Mouse (Mus musculus): ENCODE data around the gene Vsx2.
A peak's percentile ranks its signal among the peaks of the same experiment; 100 is the strongest.
"Not testable (repeated sequence)": the region's sequence is repeated elsewhere in the genome, so short reads cannot be mapped to it uniquely, and the experiment has no call there.

Vsx2 gene

DNA sequence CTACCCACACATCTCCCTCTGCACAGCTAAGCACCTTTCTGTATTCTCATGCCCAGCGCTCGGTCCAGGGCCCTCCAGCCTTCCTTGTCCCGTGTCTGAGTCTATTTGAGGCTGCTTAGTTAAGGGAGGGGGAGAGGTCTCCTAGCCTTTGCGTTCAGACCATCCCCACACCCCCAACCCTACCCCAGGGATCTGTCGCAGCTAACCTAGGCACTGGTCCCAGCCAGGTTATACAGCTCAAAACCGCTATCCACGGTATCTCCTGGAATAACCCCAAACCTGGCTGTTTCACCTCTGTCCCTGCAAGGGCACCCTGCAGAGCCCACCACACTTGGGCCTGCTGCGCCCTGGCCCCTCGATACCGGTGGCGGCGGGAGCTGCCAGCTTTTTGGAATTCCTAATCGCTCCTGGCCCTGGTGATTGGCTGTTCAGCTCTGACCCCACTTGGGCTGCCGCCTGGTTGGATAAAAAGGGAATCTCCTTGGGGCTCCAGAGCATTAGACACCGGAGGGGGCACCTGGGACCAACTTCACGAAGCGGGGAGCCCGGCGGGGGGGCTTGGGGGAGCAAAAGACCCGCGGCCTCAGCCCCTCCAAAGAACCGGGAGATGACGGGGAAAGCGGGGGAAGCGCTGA, at the start of gene Vsx2:
Gene Vsx2 (plus strand): TSS at position 427 of the 635 bp plus-strand sequence.
- DNase-seq (ENCODE audit: low spot score in 2 of 2) = no peak

DNA sequence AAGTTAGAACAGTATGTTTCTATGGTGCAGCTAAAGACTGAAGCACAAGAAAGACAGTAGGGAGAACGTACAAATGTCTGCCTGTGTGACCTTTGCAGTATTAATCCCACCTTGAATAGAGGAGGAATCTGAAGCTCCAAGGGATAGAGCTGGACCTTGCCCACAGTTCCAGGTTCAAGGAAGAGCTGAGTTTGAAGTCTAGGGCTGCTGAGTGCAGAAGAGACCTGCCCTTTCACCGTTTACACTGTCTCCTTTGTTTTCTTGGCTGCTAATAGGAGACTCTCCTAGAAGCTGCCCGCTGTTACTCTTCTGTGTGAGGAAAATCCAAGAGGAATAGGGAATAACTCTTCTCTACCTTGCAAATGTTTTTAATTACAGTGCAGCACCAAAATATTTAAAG, 45.8 kb upstream of the Vsx2 start:
- no peak for DNase-seq (ENCODE audit: low spot score in 2 of 2)

GRCm38 (mm10) chr12:84524147-84525050, 45.2 kb upstream of the Vsx2 start:
- DNase-seq (ENCODE audit: low spot score in 2 of 2) = no peak

- no peak for DNase-seq (ENCODE audit: low spot score in 2 of 2)
Observed at GRCm38 (mm10) chr12:84525422-84525821, 44.1 kb upstream of the Vsx2 start.

DNA sequence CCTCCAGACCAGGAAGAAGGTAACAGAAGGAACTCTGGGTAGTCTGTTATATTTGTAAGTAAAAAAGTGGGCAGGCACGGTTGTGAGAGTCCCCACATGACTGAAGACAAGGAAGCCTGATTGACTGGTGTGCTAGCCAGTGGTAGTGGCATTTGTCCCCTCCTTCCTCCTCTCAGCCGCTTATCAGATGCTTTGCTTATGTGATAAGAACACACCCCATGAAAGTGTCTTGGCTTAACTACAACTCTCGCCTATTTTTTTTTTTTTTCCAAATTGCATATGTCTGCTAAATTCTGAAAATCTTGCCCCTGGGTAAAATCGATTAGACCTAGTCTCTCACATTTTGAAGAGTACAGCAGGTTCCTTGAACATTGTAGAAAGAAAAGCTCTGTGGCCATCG, 39.1 kb upstream of the Vsx2 start:
- no peak for DNase-seq (ENCODE audit: low spot score in 2 of 2)

DNA sequence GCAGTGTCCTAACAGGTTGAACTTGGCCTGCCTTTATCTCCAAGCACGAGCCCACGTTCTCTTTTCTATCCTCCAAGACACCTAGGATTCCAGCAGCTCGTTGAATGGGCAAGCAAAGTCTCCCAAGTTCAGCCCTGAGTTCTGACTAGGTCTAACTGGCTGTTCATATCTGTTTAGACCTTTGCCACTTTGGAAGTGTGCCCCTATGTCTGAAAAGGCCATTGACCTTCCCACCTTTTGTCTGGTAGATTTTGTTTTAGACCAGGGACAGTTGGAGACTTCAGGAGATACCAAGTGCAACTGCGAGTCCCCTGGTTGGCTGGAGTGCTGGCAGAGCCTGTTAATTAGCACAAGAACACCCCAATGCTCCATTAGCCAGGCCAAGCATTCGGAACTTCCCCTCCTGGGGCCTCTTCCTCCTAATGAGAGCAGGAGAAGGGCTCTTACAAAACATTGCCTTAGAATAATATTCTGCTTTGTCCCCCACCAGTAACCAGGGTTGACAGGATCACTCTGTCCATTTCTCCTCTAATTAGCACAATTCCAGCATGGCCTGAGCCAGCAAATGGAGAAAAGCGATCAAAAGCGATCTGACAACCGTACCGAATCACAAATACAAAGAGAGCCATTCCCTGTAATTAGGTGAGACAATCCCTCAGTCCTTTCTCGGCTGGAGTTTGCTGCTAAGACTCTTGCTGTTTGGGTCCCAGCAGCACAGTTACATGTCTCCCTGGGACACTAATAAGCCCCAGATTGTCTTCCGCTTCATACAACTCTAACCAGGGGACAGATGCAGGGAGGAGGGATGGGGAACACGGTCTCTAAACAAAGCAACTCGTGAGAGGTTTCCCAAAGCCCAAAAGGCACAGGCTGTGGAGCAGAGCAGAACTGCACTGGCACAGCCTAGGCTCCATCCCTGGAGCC, 37.4 kb upstream of the Vsx2 start:
- DNase-seq (ENCODE audit: low spot score in 2 of 2) = no peak

DNA sequence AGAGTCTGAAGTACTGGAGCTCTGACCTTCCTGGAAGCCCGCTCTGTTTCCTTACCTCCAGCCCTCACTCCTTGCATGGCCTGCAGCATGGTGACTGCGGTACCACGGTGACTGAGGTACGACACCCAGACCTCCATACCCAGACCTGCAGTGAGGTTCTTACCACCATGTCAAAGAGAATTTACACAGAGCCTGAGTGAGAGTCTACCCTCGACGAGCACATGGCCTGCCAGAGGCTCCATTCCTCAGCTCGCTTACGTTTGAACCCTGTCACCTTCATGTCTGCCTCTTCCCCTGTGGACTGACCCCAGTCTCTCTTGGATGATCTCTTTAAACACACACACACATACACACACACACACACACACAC, 36.7 kb upstream of the Vsx2 start:
- no peak for DNase-seq (ENCODE audit: low spot score in 2 of 2)

GRCm38 (mm10) chr12:84533706-84534486, 35.7 kb upstream of the Vsx2 start:
- DNase-seq (ENCODE audit: low spot score in 2 of 2) = no peak

DNA sequence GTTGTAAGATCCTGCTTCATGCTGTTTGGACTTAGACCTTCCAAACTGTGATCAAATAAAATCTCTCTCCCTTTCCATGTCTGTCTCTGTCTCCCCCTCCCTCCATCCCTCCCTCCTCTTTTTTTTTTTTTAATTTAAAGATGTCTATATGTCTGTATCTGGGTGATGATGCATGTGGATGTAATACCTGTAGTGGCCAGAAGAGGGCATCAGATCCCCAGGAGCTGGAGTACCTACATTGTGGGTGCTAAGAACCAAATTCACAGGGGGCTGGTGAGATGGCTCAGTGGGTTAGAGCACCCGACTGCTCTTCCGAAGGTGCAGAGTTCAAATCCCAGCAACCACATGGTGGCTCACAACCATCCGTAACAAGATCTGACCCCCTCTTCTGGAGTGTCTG, 30.0 kb upstream of the Vsx2 start:
- not testable (repeated sequence) for DNase-seq (ENCODE audit: low spot score in 2 of 2)

- no peak for DNase-seq (ENCODE audit: low spot score in 2 of 2)
Observed at GRCm38 (mm10) chr12:84541391-84541958, 28.1 kb upstream of the Vsx2 start.

- DNase-seq (ENCODE audit: low spot score in 2 of 2) = peak; percentile 47 to 85
Observed at GRCm38 (mm10) chr12:84546028-84546427, 23.5 kb upstream of the Vsx2 start.

- no peak for DNase-seq (ENCODE audit: low spot score in 2 of 2)
Observed at GRCm38 (mm10) chr12:84546577-84547085, 22.9 kb upstream of the Vsx2 start.

- DNase-seq (ENCODE audit: low spot score in 2 of 2) = no peak
Observed at GRCm38 (mm10) chr12:84548251-84548650, 21.3 kb upstream of the Vsx2 start.

GRCm38 (mm10) chr12:84555218-84555617, 14.3 kb upstream of the Vsx2 start:
- DNase-seq (ENCODE audit: low spot score in 2 of 2) = no peak

GRCm38 (mm10) chr12:84562558-84562957, 7.0 kb upstream of the Vsx2 start:
- no peak for DNase-seq (ENCODE audit: low spot score in 2 of 2)

DNA sequence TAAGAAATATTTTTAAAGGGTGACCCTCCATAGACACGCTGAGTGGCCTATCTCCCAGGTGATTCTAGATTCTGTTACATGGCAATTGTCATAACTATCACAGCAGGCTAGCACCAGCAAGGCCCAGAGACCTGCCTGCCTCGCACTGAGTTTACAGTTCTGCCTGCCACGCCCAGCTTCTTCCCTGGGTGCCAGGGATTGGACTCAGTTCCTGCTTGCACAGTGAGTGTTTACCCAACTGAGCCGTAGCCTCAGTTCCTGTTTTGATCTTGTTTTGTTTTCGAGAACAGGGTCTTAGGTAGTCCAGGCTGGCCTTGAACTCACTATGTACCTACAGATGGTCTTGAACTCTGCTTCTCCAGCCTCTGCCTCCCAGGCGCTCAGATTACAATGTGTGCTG, 2.0 kb upstream of the Vsx2 start:
- no peak for DNase-seq (ENCODE audit: low spot score in 2 of 2)

GRCm38 (mm10) chr12:84569976-84570693, 573 bp downstream of the Vsx2 start:
- DNase-seq (ENCODE audit: low spot score in 2 of 2) = no peak

DNA sequence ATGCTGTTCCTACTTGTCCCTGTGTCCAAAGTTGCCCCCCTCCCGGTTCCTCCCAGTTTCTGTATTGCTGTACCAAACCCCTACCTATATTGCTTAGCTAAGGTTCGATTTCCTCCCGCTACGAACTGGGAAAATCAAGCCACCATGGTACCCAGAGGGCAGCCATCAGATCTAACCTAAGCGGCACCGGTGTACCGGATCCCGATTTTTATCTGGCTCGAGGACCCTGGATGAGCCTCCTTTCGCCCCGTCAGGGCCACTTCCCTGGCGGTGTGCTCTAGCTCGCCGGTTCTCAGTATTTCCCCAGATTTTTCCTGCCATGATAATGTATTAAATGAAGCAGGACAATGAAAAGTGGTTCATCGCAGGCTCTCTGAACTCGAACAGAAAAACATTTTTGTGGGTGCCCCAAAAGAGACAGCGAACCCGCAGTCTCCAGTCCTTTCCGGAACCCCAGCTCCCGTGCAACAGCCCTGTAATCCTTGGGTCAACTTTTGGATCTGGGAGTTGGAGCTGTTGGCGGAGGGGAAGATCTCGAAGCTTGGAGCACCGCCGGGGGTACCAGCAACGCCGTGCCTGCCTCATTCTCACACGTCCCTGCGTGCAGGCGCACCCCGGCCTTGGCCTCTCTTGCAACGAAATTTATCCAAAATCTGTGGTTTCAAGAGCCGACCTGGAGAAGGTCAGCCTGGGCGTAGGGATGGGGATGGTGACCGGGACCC, 1.3 kb downstream of the Vsx2 start:
- no peak for DNase-seq (ENCODE audit: low spot score in 2 of 2)
